Mouse (Mus musculus): Measurements from ENCODE around the gene Pim1. TPM values are rescaled to one million over a fixed set of nuclear protein-coding genes. Genes with fewer than 3 reads are reported as not detected.

Pim1 gene
- total RNA-seq, 4 experiments from 2014 or later = 2.6 to 3.8 (median 3.4) TPM

DNA sequence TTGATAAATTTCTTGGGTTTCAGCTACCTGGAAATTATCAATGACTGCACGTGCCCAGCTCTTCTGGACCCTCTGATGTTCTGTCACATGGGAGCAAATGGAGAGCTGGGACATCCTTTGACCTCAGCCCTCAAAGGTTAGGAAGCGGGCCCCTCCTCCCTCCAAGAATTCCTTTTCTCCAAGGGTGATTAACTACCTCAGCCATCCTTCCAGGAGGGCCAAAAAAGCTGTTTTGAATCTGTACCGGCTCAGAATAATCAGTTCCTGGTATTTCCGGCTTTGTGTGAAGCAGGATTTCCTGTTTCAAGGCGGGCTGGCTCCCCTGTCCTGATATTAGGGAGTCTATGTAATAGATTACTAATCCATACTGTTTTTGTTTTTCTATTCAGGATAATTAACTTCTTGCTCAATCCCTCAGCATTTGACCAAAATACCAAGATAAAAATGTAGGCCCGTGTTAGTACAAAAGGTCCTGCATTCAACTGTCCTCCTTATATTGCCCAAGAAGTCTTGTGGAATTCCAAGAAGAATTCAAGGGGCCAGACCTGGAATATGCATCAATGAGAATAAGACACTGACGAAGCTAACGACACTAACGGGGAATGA lies 25.0 kb upstream of the Pim1 start:
- DNase-seq (ENCODE audit: low spot score in 2 of 2) = no peak

DNA sequence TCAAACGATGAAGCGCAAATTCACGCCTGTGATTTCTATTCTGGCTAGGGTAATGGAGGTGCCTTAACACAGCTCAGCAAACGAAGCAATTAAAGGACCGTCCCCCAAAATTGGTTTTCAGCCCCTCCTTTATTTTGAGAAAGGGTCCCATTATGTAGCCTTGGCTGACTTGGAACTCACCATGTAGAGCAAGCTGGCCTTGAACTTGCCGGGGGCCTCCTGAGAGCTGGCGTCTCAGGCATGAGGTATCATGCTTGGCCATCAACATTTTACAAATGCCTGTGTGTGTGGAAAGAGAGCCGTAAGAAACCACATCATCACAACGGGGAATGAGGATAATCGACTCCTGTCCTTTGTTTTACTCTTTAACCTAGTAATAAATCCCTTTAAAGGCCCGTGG lies 23.5 kb upstream of the Pim1 start:
- no peak for DNase-seq (ENCODE audit: low spot score in 2 of 2)

DNA sequence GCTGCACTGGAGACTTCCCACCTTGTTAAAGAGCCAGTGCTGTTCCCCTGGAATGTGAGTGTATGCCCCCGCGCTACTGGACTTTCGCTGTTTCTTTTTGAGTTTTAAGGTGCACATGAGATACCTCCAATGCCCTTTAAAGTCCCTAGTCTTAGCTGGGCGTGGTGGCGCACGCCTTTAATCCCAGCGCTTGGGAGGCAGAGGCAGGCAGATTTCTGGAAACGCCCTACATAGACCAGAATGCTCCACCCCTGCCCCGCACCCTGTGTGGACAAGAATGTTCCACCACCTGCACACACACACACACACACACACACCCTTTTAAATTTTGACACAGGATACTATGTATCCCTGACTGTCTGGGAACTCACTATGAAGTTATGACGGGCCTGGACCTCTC lies 17.1 kb upstream of the Pim1 start:
- no peak for DNase-seq (ENCODE audit: low spot score in 2 of 2)

DNA sequence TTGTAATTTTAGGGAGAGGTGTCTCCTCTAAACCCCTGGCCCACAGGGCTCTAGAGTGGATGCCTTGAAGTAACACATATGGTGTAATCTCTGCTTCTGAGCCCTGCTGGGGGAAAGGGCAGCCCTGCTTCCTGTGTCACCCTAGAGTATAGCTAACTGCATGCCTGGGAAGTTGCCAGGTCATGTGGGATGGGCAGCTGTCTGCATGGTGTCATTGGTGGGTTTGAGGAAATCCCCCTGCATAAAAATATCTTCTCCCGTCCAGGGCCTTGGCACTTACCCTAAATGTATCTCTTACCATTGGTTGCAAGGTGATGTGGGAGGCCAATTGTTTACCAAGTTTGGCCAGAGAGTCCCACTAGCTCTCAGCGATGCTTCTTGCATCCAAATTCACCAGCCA lies 16.5 kb upstream of the Pim1 start:
- DNase-seq (ENCODE audit: low spot score in 2 of 2) = no peak

DNA sequence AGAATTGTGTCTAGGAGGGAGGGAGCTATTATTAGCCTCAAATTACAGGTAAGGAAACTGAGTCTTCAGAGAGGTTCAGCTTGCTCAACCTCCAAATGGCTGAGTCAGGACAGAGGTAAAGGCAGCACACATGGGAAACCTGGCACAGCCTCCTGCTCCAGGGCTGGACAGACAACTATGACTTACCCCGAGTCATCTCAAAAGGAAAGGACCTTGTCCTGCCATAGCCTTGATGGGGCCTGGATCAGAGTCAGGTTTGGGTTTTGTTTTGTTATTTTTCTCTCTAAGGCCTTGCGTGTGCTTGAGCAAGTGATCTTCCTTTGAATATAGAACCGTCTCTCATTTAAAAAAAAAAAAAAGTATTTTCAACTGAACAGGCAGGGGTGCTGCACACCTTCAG lies 15.4 kb upstream of the Pim1 start:
- no peak for DNase-seq (ENCODE audit: low spot score in 2 of 2)

DNA sequence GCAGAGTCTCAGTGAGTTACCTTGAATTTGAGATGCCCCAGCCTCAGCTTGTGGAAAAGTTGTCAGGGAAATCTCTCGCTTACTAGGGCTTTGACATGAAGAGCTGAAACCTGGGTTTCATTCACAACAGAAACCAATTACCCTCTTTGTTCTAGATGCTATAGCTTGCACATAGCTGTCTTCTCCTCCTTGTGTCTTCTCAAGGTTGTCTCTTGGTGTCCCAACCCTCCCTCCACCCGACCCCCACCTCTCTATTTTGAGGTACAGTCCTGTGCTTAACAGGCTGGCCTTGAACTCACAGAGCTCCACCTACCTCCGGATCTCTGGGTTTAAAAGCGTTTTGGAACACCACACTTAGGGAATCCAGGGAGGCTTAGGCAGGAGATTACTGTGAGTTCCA lies 14.1 kb upstream of the Pim1 start:
- no peak for DNase-seq (ENCODE audit: low spot score in 2 of 2)

DNA sequence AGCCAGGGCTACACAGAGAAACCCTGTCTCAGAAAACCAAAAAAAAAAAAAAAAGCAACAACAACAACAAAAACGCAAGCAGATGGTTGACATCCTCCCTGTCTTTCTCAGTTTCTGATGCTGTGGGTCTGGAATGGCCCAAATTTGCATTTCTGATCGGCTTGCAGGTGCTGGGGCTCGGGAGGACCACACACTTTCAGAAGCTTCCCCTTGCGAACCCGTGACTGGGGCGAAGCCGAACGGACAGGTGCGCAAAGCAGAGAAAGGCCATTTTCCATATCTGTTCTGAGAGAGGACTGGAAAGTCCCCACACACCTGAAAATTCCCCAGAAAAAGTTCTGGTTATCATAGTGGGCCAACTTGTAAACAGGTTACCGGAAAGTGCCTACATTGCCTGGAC lies 13.2 kb upstream of the Pim1 start:
- no peak for DNase-seq (ENCODE audit: low spot score in 2 of 2)

DNA sequence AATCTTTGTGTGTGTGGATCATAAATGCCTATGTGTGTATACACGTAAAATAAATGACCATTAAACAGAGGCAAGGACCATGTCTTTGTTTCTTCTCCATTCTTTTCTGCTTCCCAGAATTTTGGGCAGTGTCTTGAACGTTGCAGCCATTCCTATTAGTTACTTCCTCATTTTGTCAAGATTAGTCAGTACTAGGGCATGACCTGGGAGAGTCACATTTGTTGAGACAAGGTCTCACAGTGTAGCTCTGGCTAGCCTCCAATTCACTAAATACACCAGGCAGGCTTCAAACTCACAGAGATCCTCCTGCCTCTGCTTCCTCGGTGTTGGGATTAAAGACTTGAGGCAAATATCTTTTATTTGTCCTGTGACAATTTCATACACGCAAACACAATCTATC lies 12.3 kb upstream of the Pim1 start:
- no peak for DNase-seq (ENCODE audit: low spot score in 2 of 2)

DNA sequence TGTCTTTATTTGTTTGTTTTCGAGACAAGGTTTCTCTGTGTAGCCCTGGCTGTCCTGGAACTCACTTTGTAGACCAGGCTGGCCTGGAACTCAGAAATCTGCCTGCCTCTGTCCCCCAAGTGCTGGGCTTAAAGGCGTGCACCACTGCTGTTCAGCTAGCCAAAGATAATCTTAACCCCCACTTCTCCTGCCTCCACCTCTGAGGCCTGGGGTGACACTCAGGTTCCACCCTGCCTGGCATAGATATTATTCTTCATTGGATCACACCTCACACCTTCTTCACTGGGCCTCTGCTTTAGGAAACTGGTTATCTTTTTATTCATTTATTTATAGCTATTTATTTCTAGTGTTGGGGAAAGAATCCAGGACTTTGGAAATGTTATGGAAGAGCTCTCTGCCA lies 10.3 kb upstream of the Pim1 start:
- DNase-seq (ENCODE audit: low spot score in 2 of 2) = no peak

DNA sequence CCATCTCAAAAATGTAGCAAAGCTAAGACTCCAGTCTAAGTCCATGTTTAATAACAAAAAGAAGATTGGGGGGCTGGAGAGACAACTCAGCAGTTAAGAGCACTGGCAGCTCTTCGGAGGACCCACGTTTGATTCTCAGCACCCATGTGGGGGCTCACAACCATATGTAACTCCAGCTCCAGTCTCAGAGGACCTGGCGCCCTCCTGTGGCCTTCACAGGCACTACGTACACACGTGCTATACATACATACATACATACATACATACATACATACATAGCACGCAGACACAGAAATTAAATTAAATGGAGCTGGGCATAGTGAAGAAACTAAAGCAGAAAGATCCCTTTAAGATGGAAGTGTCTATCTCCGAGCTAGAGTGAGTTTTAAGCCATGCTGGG lies 7.9 kb upstream of the Pim1 start:
- DNase-seq (ENCODE audit: low spot score in 2 of 2) = no peak

DNA sequence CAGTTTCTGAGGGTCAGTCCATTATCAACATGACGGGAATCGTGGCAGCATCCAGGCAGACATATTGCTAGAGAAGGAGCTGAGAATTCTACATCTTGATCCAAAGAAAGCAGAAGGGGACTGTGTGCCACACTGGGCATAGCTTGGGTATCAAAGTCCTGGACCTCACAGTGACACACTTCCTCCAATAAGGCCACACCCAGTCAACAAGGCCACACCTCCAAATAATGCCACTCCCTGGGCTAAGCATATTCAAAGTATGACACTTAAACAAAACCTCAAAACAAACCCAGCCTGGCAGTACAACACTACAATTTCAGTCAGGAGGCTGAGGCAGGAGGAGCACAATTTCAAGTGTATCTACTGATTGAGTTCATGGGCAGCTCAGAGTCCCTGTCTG lies 7.3 kb upstream of the Pim1 start:
- DNase-seq (ENCODE audit: low spot score in 2 of 2) = no peak

DNA sequence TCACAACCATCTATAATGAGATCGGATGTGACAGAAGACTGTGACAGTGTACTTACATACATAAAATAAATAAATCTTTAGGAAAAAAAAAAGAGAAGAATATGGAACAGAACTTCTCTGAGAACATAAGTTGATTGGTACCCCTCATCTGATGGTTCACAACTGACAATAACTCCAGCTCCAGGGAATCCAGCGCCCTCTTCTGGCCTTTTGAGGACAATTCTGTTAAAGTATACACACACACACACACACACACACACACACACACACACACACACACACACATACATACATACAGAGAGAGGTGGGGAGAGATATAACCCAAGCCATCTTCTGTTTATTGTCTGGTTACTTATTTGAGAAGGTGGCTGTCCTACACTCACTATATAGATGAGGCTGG lies 6.1 kb upstream of the Pim1 start:
- no peak for DNase-seq (ENCODE audit: low spot score in 2 of 2)

DNA sequence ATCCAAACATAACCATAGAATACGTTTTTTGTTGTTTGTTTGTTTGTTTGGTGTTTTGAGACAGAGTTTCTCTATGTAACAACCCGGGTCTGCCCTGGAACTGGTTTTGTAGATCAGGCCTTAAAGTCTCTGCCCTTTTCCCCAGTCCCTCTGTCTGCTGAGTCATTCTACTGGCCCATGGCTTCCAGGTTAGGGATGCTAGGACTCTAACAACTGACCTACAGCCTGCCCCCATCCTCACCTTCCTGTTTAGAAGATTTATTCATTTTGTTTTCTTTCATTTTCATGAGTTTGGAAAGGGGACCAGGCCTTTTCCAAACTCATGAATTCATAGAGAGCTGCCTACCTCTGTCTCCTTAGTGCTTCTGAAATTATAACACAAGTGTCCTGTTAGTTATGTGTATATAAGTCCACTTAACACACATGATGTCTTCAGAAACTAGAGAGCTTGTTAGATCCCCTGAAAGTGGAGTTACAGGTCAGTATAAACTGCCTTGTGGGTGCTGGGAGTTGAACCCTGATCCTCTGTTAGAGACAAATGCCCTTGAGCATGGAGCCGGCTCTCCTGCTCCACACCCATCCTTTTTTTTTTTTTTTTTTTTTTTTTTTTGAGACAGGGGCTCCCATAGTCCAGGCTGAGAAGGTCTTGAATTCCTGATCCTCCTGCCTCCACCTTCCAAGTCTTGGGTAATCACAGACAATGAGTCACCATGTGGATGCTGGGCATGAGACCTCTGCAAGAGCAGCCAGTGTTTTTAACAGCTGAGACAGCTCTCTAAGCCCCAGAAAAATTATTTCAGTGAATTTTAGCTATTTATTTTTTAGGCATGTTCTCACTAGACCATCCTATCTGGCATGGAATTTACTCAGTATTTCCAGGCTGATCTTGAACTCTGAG lies 5.0 kb upstream of the Pim1 start:
- no peak for DNase-seq (ENCODE audit: low spot score in 2 of 2)

DNA sequence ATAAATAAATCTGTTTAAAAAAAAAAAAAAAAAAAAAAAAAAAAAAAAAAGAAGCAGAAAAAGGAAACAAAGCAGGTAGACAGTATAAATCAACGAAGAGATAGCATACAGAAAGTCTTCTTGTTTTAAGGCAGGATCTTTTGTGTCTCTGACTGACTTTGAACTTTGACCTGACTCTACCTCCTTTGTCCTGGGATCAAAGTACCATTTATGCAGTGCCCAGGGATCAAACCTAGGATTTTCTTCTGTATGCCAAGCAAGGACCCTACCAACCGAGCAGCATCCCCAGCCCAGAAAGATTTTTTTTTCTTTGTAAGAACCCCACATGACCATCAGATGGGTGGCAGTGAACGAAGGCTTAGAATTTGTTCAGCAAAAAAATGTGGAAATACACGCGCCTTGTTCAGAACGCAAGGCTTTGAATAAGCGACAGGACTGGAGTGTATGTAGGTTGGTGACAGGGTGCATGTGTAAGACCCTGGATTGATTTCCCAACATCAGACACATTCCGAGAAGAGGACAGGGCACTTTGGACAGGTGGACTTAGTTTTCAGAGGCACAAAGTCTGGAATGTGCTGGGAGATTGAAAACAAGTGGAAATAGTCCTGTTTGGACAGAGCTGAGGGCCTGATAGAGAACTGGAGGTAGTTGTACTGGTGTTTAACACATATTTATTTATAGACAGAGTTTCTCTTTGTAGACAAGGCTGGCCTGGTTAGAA lies 2.1 kb upstream of the Pim1 start:
- no peak for DNase-seq (ENCODE audit: low spot score in 2 of 2)

DNA sequence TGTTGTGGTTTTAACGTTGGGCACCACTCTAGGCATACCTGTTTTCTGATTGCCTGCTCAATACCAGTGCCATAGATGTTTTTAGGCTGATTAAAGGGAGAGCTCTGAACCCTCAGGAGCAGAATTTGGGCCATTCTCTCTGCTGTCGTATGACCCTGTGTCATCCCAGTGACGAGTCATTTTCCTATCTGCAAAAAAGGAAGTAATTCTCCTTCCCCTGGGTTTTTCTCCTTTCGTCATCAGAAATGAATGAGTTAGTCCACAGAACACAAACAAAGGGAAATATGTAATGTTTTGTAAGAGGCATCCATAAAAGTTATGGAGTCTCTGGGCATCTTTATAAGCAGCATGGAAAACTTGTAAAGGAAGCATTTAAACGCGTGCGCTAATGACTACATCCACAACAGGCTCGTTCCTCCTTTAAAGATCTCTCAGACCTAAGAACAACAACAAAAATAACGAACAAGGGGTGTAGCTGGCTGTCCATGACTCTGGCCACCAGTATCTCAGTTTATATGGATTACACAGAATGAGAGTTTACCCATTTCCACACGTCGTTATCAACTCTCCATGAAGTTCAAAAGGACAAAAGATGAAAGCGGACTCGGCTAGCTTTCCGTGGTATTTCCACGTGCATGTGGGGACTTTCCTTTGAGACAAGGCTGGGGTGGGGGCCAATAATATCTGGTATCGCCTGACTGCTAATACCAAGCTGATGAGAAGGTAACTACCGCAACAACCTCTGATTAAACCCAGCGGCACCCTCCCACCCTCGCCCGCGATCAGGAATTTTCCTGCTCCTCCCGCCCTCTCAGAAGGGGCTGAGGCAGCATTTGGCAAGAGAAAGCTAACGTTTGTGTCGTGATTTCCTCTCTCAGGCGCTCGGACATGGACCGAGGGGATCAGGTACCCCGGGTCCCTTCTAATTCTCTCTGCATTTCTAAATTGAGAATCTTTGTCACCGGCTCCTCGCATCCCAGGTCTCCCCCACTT lies 1.3 kb upstream of the Pim1 start:
- no peak for DNase-seq (ENCODE audit: low spot score in 2 of 2)

DNA sequence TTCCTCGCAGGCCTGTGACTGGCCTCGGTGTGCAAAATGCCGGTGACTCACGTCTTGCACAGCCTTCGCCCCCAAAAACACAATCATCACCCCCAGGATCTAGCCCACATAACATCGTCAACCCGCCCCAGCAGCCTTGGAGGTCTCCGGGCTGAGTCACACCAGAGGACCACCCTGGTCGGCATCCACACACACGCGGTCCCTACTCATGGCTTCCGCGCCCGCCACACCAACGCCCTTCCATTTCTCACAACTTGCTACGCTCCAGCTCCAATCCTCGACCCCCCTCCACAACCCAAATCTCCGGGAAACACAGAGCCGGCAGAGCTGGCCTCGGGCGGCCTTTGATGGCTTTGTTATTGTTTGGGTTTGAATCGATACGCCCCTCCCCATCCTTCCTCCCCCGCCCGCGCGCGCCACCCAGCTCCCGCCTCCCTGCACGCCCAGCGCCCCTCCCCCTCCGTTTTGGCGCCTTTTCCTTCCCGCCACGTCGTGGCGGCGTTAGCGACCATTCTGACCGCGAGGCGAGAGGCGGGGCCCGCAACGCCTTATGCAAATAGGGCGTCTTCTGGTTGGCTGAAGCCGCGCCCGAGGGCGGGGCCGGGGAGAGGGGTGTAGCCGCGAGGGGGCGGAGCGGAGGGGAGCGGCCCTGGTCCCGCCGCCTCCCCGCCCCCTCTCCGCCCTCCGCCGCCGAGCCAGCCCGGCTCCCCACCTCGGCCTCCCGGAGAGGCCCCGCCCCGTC lies 411 bp upstream of the Pim1 start:
- peak; percentile 92 to 93 for DNase-seq (ENCODE audit: low spot score in 2 of 2)

DNA sequence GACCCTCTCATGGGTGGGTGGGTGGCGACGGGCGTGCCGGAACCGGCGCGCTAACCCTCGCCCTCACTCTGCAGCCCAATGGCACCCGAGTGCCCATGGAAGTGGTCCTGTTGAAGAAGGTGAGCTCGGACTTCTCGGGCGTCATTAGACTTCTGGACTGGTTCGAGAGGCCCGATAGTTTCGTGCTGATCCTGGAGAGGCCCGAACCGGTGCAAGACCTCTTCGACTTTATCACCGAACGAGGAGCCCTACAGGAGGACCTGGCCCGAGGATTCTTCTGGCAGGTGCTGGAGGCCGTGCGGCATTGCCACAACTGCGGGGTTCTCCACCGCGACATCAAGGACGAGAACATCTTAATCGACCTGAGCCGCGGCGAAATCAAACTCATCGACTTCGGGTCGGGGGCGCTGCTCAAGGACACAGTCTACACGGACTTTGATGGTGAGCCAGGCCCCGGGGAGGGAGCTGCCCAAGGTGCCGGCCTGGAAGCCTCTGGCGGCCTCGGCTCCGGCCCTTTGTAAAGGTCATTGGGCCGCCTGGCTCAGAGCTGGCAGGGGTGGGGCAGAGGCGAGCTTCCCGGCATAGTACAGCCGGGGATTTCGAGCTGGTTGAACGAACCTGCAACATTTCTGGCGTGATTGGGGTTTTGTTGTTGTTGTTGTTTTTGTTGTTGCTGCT lies 1.2 kb downstream of the Pim1 start:
- peak in 1 of 2 experiments; percentile 20 for DNase-seq (ENCODE audit: low spot score in 2 of 2)

DNA sequence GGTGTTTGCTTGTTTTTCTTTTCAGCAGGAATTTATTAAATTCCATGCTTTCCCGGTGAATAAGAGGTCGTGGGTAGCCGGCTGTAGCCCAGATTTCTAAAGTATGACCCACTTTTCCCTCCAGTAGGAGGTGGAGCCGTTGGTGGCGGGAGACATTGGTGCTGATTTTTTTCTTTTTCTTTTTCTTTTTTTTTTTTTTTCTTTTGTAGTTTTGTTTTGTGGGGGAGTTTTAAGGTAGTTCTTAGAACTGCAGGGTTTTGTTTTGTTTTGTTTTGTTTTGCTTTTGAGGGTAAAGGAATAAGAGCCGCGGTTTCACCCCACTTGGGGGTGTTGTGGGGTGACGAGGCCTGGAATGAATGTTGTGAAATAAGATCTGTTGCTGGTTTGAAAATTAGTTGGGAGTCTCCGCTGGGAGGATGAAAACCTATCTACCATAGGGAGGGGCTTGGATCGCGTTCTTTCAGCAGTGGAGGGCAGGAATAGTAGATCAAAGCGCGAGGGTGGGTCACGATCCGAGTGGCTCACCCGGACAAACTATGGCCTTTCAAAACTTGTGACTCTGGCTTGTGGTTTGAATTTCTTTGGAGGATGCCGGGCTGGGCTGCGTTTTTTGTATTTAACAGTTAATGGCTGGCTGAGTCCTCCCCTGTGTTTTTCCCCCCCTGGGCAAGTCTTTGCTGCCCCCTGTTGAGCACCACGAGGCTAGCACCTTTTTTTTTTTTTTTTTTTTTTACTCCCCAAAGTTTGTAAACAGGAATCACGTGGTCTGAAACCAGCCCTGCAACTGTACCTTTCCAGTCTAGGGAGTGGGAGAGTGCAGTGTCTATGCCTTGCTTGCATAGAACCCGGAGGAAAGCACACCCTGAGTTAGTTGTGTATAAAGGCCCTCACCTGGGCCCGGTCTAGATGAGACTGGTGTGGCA lies 2.0 kb downstream of the Pim1 start:
- peak in 1 of 2 experiments; percentile 34 for DNase-seq (ENCODE audit: low spot score in 2 of 2)

DNA sequence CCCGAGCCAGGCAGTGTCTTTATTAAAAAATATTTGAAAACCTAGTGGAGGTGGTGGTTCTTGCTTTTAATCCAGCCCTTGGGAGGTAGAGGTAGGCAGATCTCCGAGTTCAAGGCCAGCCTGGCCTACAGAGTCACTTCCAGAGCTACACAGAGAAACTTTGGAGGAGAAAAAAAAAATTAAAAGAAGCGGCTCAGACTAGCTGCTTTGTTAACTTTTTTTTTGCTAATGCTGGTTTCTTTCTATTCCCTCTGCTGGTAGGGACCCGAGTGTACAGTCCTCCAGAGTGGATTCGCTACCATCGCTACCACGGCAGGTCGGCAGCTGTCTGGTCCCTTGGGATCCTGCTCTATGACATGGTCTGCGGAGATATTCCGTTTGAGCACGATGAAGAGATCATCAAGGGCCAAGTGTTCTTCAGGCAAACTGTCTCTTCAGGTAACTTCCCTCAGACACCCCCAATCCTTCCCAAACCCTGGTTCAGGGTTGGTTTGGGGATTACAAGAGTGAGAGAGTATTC lies 3.0 kb downstream of the Pim1 start:
- no peak for DNase-seq (ENCODE audit: low spot score in 2 of 2)
